Mouse (Mus musculus) midbrain, embryonic 16.5 days (tissue): ENCODE data around the gene Znrf1. TPM values are rescaled to one million over a fixed set of nuclear protein-coding genes. Genes with fewer than 3 reads are reported as not detected.

Experiments used
- ATAC-seq: fragments of 200-750 bp; cut with Nextera tagmentation; 2 replicates; pipeline ENCODE4 v1.8.0; 2017; ENCODE audit warnings: moderate TSS enrichment
- H3K27ac ChIP-seq: fragments of 300-500 bp; sonication (generic); 2 replicates; pipeline ENCODE4 v1.5.1; 2014; ENCODE audit warnings: mild to moderate bottlenecking, low read length, mixed read lengths
- H3K27me3 ChIP-seq: fragments of 300-500 bp; sonication (generic); 2 replicates; pipeline ENCODE4 v1.6.1; 2014; ENCODE audit warnings: low read depth, low read length, mixed read lengths; ENCODE audit not compliant: control insufficient read depth, insufficient read depth
- H3K36me3 ChIP-seq: fragments of 300-500 bp; sonication (generic); 2 replicates; pipeline ENCODE4 v1.6.1; 2014; ENCODE audit warnings: mild to moderate bottlenecking, low read length, moderate library complexity, mixed read lengths; ENCODE audit not compliant: control insufficient read depth, insufficient read depth
- H3K4me1 ChIP-seq: fragments of 300-500 bp; sonication (generic); 2 replicates; pipeline ENCODE4 v1.6.1; 2014; ENCODE audit warnings: mild to moderate bottlenecking, low read length, mixed read lengths; ENCODE audit not compliant: control insufficient read depth, insufficient read depth
- H3K4me2 ChIP-seq: fragments of 300-500 bp; sonication (generic); 2 replicates; pipeline ENCODE4 v1.6.1; 2014; ENCODE audit warnings: mild to moderate bottlenecking, low read length, mixed read lengths
- H3K4me3 ChIP-seq: fragments of 300-500 bp; sonication (generic); 2 replicates; pipeline ENCODE4 v1.5.1; 2014; ENCODE audit warnings: low read depth, mild to moderate bottlenecking, low read length, moderate library complexity, mixed read lengths
- H3K9ac ChIP-seq: fragments of 300-500 bp; sonication (generic); 2 replicates; pipeline ENCODE4 v1.6.1; 2014; ENCODE audit warnings: low read depth, low read length, mixed read lengths
- H3K9me3 ChIP-seq: fragments of 300-500 bp; sonication (generic); replicated peaks from 2 replicates; pipeline ENCODE4 v1.6.1; 2014; ENCODE audit warnings: mild to moderate bottlenecking, low read length, mixed read lengths; ENCODE audit not compliant: control insufficient read depth, poor library complexity, severe bottlenecking
- WGBS: fragments of 180-500 bp; shearing (Covaris S2); extraction: QIAGEN DNeasy Blood & Tissue Kit; methylation state at CpG from one replicate; pipeline ENCODE4 v1.1.7; 2014; 5-methylcytosine and 5-hydroxymethylcytosine counted together
- polyA plus RNA-seq: library from polyadenylated mRNA; unstranded; fragments of >200 nt; fragmentation: Nextera tagmentation; extraction: Ambion mirVana; gene quantifications from 2 replicates; pipeline ENCODE4 v1.2.1, GENCODE M21; 2015

Znrf1 gene
- polyA plus RNA-seq, 1 experiment from 2014 or later: 73.4 TPM

DNA sequence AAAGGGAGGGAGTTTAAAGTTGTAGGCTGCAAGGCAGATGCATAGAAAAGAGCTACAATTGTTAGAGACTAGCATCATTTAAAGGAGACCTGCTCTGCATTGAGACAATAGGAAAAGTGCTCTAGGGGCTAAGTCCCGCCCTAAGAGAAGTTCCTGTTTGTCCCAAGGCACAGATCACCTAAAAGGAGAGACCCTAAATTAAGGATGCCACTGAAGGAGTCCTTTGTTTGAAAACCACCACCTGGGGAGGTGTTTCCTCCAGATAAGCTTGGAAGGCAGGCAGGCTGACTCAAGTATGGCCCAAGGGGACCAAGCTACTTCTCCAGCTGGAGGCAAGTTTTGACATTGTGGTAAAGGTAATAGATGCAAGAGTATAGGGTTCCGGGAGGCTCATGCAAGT is 112.9 kb downstream of the Znrf1 start:
- Histone ChIP-seq H3K9ac (no peak overlapping the region), H3K4me2 (no peak overlapping the region), H3K4me1 (peaks cover 3% of the 10 kb centered on the region), H3K36me3 (no peaks in the 10 kb centered on the region), H3K9me3 (no peaks in the 10 kb centered on the region), H3K27me3 (no peaks in the 10 kb centered on the region), H3K27ac (no peak overlapping the region), H3K4me3 (no peak overlapping the region)
- no peak for ATAC-seq
- WGBS: 75% methylated on average over 2 of the region's 2 CpGs

DNA sequence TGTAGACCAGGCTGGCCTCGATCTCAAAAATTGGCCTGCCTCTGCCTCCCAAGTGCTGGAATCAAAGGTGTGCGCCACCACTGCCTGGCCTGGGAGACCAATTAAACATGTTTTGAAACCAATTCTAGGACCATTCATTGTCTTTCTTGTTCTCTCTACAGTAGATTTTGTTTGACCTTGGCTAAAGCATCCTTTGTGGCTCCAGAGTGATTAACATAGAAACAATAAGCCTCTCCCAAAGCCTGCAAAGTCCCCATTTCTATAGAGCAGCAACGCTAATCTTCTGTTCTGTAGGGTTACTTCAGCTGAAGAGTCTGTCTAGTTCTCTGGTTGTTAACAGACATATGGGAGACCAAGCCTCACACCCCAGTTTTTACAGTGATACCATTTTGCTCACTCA is 114.8 kb downstream of the Znrf1 start:
- Histone ChIP-seq H3K27ac (no peak overlapping the region), H3K9me3 (no peaks in the 10 kb centered on the region), H3K9ac (no peak overlapping the region), H3K4me3 (no peak overlapping the region), H3K4me1 (no peaks in the 10 kb centered on the region), H3K27me3 (no peaks in the 10 kb centered on the region), H3K36me3 (no peaks in the 10 kb centered on the region), H3K4me2 (no peak overlapping the region)
- no peak for ATAC-seq
- 59% methylated on average over 3 of the region's 3 CpGs for WGBS

DNA sequence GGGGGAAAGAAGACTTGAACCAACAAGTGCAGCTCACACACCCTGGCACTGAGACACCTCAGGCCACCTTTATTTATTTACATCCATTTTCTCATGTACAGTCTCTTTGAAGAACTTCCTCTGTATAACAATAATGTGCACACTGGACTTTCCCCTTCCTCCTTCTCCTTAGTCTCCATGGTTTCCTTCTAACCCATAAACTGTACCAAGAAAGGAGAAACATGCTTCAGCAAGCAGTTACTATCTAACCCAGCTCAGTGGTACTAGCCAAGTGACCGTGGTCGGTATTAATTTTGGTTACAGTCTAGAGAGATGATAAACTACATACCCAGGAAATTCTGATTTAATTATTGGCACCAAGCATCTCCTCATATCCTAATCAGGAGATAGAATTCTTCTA is 117.6 kb downstream of the Znrf1 start:
- Histone ChIP-seq H3K4me2 (no peak overlapping the region), H3K4me3 (no peak overlapping the region), H3K27me3 (no peaks in the 10 kb centered on the region), H3K4me1 (no peaks in the 10 kb centered on the region), H3K27ac (no peak overlapping the region), H3K9ac (no peak overlapping the region), H3K9me3 (no peaks in the 10 kb centered on the region), H3K36me3 (no peaks in the 10 kb centered on the region)
- no peak for ATAC-seq
- WGBS: 99% methylated on average over 2 of the region's 2 CpGs

DNA sequence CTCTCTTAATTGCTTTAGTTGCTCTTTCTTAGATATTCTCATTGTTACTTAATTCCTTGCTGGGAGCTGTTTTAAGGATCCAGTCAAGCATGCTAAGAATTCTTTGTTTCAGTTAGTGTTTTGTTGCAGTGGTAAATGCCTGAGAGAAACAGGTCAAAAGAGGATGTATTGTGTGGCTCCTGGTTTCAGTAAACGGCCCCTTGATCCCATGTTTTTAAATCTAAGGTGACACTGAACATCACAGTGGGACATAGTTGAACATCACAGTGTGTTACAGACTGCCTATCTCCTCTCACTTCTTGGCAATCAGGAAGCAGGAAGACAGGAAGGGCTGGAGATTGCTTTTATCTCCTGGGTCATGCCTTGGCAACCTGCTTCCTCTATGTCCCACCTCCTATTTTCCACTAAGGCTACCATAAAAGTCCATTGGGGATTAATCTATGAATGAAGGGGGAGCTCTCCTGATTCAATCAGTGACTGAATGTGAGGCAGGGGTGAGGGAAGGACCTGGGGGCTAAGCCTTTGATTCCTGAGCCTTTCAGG is 121.5 kb downstream of the Znrf1 start:
- no peak overlapping the region for H3K4me2 ChIP-seq
- no peaks in the 10 kb centered on the region for H3K27me3 ChIP-seq
- H3K36me3 ChIP-seq: no peaks in the 10 kb centered on the region
- no peaks in the 10 kb centered on the region for H3K4me1 ChIP-seq
- no peak overlapping the region for H3K9ac ChIP-seq
- ATAC-seq: no peak
- no peak overlapping the region for H3K27ac ChIP-seq
- no peaks in the 10 kb centered on the region for H3K9me3 ChIP-seq
- 20% methylated on average over 1 of the region's 1 CpGs for WGBS
- no peak overlapping the region for H3K4me3 ChIP-seq

DNA sequence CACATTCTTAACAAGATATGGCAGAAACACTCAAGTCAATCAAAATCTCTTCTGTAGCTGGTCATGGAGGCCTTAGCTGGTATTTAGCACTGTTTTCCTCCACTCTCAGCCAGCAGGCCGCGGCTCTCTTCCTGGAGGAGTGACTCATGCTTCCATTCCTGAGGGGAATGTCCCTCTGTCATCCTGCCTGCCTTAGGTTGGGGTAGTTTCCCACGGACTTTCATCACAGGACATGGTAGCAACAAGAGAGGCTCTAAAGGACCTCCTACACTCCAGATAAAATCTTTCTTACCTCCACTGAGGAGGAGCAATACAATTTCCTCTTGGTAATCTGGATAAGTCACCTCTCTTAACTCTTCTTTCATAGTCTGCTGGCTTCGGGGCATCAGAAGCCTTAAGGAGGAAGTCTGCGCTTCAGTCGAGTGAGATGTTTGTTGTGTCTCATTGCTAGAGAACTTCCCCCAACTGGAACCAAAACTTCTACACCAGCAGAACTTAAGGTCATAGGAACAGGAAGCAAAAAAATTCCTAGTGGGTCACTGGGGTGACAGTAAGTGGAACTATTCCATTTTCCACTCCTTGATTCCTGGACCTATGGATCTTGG is 123.0 kb downstream of the Znrf1 start:
- no peaks in the 10 kb centered on the region for H3K4me1 ChIP-seq
- H3K27me3 ChIP-seq: no peaks in the 10 kb centered on the region
- ATAC-seq: no peak
- no peak overlapping the region for H3K4me2 ChIP-seq
- no peak overlapping the region for H3K9ac ChIP-seq
- WGBS: 91% methylated on average over 6 of the region's 6 CpGs
- no peaks in the 10 kb centered on the region for H3K36me3 ChIP-seq
- no peak overlapping the region for H3K4me3 ChIP-seq
- no peak overlapping the region for H3K27ac ChIP-seq
- H3K9me3 ChIP-seq: no peaks in the 10 kb centered on the region

DNA sequence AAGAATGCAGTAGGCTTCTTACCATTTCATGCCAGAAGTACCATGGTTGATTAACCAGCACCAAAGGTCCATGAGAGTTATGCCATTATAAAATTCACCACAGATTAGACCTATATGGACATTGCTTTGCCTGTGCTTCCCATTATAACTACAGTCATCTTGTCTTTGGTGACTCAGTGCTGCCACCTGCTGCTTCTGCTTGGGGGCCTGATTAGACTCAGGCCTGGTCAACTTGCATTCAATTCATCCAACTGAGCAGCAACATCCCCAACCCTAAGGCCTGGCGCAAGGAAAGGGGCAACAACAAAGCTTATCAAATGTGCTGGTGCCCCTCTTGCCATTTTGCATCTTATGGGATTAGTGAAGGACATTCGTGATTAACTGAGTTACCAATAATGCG is 126.6 kb downstream of the Znrf1 start:
- H3K36me3 ChIP-seq: no peaks in the 10 kb centered on the region
- H3K9ac ChIP-seq: no peak overlapping the region
- no peaks in the 10 kb centered on the region for H3K27me3 ChIP-seq
- no peaks in the 10 kb centered on the region for H3K9me3 ChIP-seq
- no peak overlapping the region for H3K4me2 ChIP-seq
- no peak for ATAC-seq
- 88% methylated on average over 3 of the region's 3 CpGs for WGBS
- no peak overlapping the region for H3K27ac ChIP-seq
- no peak overlapping the region for H3K4me3 ChIP-seq
- no peaks in the 10 kb centered on the region for H3K4me1 ChIP-seq

DNA sequence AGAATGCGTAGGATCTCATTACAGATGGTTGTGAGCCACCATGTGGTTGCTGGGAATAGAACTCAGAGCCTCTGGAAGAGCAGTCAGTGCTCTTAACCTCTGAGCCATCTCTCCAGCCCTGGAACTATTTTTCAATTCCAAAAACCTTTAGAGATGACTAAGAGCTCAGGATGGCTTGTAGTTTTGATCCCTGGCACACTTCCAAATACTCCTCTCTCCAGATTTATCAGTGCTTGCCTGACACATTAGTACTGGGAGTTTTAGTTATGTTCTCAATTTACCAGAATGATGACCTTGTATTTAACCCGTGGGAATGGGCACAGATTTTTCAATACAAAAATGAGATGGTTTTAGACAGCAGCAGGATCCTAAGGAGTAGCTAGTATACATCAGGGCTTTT is 130.9 kb downstream of the Znrf1 start:
- H3K27ac ChIP-seq: no peak overlapping the region
- no peak overlapping the region for H3K4me3 ChIP-seq
- H3K4me1 ChIP-seq: no peaks in the 10 kb centered on the region
- no peak for ATAC-seq
- 94% methylated on average over 2 of the region's 2 CpGs for WGBS
- peaks cover 24% of the 10 kb centered on the region for H3K36me3 ChIP-seq
- 0 out of 2 replicates have a peak, but pooled peaks cover 2% of the 10 kb centered on the region for H3K9me3 ChIP-seq
- H3K9ac ChIP-seq: no peak overlapping the region
- no peaks in the 10 kb centered on the region for H3K27me3 ChIP-seq
- H3K4me2 ChIP-seq: no peak overlapping the region

Other genes with a start within 250 kb of the Znrf1 start
- 20.3 and 23.0 TPM in 2 replicates for gene Rfwd3, start 235.9 kb upstream of the Znrf1 start, polyA plus RNA-seq
- 0.21 and 0.27 TPM in 2 replicates for gene Mlkl, start 197.9 kb upstream of the Znrf1 start, polyA plus RNA-seq
- gene Fa2h, start 142.3 kb upstream of the Znrf1 start, polyA plus RNA-seq: 0.28 TPM in 1 of 2 replicates, not detected in the other
- gene Wdr59, start 14.0 kb upstream of the Znrf1 start, polyA plus RNA-seq: 8.0 and 9.1 TPM in 2 replicates
- 0.93 and 1.3 TPM in 2 replicates for gene Ldhd, start 94.3 kb downstream of the Znrf1 start, polyA plus RNA-seq
- 26.7 and 29.1 TPM in 2 replicates for gene Zfp1, start 107.3 kb downstream of the Znrf1 start, polyA plus RNA-seq
- not detected in 2 replicates for gene Ctrb1, start 154.9 kb downstream of the Znrf1 start, polyA plus RNA-seq
- 41.5 and 43.3 TPM in 2 replicates for gene Bcar1, start 207.7 kb downstream of the Znrf1 start, polyA plus RNA-seq